Mouse (Mus musculus) spleen, adult 2 months (tissue): ENCODE data around the gene Dock7.

Experiments
- CTCF ChIP-seq: fragments of 200-500 bp; IDR thresholded peaks from 2 replicates; pipeline ENCODE4 v1.5.1; 2011; ENCODE audit warnings: mild to moderate bottlenecking, inconsistent platforms; ENCODE audit not compliant: insufficient read depth, insufficient read length, insufficient replicate concordance; ENCODE audit errors: extremely low read depth
- POLR2A ChIP-seq: fragments of 200-500 bp; IDR thresholded peaks from 2 replicates; pipeline ENCODE4 v1.6.1; 2011; ENCODE audit warnings: low read depth, low read length, inconsistent platforms

GRCm38 (mm10) chr4:99158495-99158894, 37.8 kb upstream of the Dock7 start:
- no peak for TF ChIP-seq CTCF
- no peak for TF ChIP-seq POLR2A
